Mouse (Mus musculus) liver, postnatal 0 days (tissue): ENCODE results near the gene Bcl7a. TPM values are rescaled to one million over a fixed set of nuclear protein-coding genes. Genes with fewer than 3 reads are reported as not detected.

Experiments
- ATAC-seq: fragments of 200-750 bp; cut with Nextera tagmentation; 2 replicates; pipeline ENCODE4 v1.8.0; 2017; ENCODE audit warnings: mild to moderate bottlenecking, moderate library complexity
- DNase-seq: peaks from one replicate; pipeline ENCODE4 v3.0.0-alpha.2; 2016
- H3K27ac ChIP-seq: fragments of 300-500 bp; sonication (generic); 2 replicates; pipeline ENCODE4 v1.5.1; 2014; ENCODE audit warnings: antibody characterized with exemption, moderate library complexity, mild to moderate bottlenecking, low read depth
- H3K27me3 ChIP-seq: fragments of 300-500 bp; sonication (generic); 2 replicates; pipeline ENCODE4 v1.6.1; 2014; ENCODE audit warnings: low read length, control low read depth, mixed read lengths; ENCODE audit not compliant: insufficient read depth
- H3K36me3 ChIP-seq: fragments of 300-500 bp; sonication (generic); replicated peaks from 2 replicates; pipeline ENCODE4 v1.6.1; 2014; ENCODE audit warnings: mild to moderate bottlenecking, control low read depth, low read length, moderate library complexity, mixed read lengths; ENCODE audit not compliant: insufficient read depth
- H3K4me1 ChIP-seq: fragments of 300-500 bp; sonication (generic); 2 replicates; pipeline ENCODE4 v1.6.1; 2014; ENCODE audit warnings: antibody characterized with exemption, mild to moderate bottlenecking, control low read depth; ENCODE audit not compliant: insufficient read depth
- H3K4me2 ChIP-seq: fragments of 300-500 bp; sonication (generic); 2 replicates; pipeline ENCODE4 v1.6.1; 2014; ENCODE audit warnings: low read depth, mild to moderate bottlenecking, low read length, moderate library complexity, mixed read lengths
- H3K4me3 ChIP-seq: fragments of 300-500 bp; sonication (generic); 2 replicates; pipeline ENCODE4 v1.5.1; 2014; ENCODE audit warnings: low read depth, low read length
- H3K9ac ChIP-seq: fragments of 300-500 bp; sonication (generic); replicated peaks from 2 replicates; pipeline ENCODE4 v1.6.1; 2014; ENCODE audit warnings: mild to moderate bottlenecking, moderate library complexity
- H3K9me3 ChIP-seq: fragments of 300-500 bp; sonication (generic); 2 replicates; pipeline ENCODE4 v1.6.1; 2016; ENCODE audit warnings: mild to moderate bottlenecking, control low read depth, low read length, mixed read lengths
- CTCF ChIP-seq: sonication (generic); IDR thresholded peaks from 2 replicates; pipeline ENCODE4 v1.5.1; 2016; ENCODE audit warnings: antibody characterized with exemption, low read depth
- EP300 ChIP-seq: IDR thresholded peaks from 2 replicates; pipeline ENCODE4 v1.6.1; 2016; ENCODE audit warnings: antibody characterized with exemption, low read depth, mild to moderate bottlenecking
- WGBS: fragments of 180-500 bp; shearing (Covaris S2); extraction: QIAGEN DNeasy Blood & Tissue Kit; methylation state at CpG from one replicate; pipeline ENCODE4 v1.1.7; 2014; ENCODE audit not compliant: insufficient replicate concordance; 5-methylcytosine and 5-hydroxymethylcytosine counted together
- polyA plus RNA-seq: library from polyadenylated mRNA; unstranded; fragments of >200 nt; fragmentation: Nextera tagmentation; extraction: Ambion mirVana; gene quantifications from 2 replicates; pipeline ENCODE4 v1.2.1, GENCODE M21; 2015

The Bcl7a gene
- polyA plus RNA-seq, 1 experiment from 2014 or later, result 5.1 TPM

DNA sequence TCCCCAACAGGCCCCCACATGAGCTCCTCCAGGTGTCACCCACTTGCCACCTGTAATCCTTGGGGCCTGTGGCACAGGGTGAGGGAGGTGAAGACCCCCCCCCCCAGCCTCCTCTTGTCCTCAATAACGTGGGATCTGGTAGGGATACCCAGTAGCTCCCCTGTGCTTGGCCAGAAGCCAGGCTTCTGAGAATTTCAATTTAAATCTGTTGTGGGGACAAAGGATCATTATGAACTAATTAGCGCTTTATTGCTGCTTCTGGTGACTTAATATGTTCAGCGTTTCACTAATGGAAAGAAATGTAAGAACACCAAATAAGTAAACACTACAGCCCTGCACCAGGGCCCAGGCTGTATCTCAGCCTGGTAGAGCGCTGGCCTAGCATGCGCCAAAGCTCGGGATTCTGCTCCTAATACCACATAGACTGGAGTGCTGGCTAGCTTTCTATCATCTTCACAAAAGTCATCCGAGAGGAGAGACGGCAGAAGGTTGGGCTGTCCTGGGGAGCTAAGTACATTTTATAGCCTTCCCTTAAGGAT is 43.1 kb upstream of the Bcl7a start:
- no peak overlapping the region for H3K27ac ChIP-seq
- no peaks in the 10 kb centered on the region for H3K9me3 ChIP-seq
- H3K4me1 ChIP-seq, result no peaks in the 10 kb centered on the region
- DNase-seq (no peak), ATAC-seq (no peak)
- H3K9ac ChIP-seq, result no peak overlapping the region
- TF ChIP-seq CTCF (no peak), EP300 (no peak)
- H3K4me3 ChIP-seq, result no peak overlapping the region
- no peaks in the 10 kb centered on the region for H3K36me3 ChIP-seq
- no peak overlapping the region for H3K4me2 ChIP-seq
- no peaks in the 10 kb centered on the region for H3K27me3 ChIP-seq
- 81% methylated on average over 8 of the region's 8 CpGs for WGBS

DNA sequence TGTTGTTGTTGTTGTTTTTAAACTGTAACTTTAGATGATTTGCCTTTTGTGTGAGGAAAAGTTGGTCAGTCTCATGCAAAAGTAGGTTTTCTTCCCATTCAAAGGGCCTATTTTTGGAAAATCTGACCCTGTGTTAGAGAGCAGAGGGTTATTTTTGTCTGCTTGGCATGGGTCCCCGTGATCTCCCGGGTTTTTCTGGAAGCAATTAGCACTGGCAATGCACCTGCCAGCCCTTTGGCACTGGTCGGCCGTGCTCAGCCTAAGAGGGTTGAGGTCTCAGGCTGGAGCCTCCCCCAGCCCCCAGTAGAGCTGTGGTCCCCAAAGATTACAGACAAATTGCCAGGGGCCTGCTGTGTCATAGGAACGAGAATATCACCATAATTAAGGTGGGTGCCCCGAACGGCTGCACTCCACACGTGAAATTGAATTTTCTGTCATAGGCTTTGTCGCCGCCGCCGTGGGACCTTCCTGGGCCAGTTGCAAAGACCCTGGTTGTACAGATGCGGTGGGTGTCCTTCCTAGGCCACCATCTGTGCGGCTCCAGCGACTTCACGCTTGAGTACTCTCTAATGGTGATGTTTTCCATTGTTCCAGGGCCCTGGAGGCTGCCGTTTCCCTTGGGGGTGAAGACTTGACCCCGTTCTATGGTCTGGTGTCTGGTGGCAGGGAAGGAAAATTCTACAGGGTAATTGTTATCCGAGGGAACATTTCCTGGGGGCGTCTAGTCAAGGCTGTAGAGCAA is 41.7 kb upstream of the Bcl7a start:
- TF ChIP-seq CTCF (no peak), EP300 (no peak)
- H3K27me3 ChIP-seq, result no peaks in the 10 kb centered on the region
- 79% methylated on average over 20 of the region's 20 CpGs for WGBS
- ATAC-seq (no peak), DNase-seq (no peak)
- no peaks in the 10 kb centered on the region for H3K36me3 ChIP-seq
- no peak overlapping the region for H3K4me2 ChIP-seq
- no peaks in the 10 kb centered on the region for H3K9me3 ChIP-seq
- no peaks in the 10 kb centered on the region for H3K4me1 ChIP-seq
- no peak overlapping the region for H3K4me3 ChIP-seq
- H3K9ac ChIP-seq, result no peak overlapping the region
- H3K27ac ChIP-seq, result no peak overlapping the region

DNA sequence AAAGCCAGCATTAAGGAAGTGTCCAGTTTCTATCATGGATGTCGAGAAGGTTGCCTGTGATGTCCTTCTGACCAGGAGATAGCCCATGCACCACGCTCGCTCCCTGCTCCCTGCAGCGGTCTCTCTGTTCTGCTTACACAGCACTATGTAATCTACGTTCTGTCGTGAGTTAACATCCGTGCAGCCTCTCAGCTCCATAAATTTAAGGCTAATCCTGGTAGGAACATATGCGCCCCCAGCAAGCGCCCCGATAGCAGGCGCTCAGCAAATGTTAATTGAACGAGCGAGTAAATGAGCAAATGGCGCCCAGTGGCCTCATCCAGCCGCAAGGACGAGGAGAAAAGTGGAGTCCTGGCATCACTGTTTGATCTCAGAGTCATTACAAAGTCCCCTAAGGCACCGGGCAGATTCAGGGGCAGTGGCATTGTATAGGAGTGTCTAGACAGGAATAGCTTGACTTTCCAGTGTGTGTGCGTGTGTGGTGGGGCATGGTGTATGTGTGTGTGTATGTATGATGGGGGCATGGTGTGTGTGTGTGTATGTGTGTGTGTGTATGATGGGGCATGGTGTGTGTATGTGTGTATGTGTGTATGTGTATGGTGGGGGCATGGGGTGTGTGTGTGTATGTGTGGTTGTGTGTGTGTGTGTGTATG is 35.9 kb upstream of the Bcl7a start:
- Histone ChIP-seq H3K27ac (no peak overlapping the region), H3K9ac (no peak overlapping the region), H3K4me1 (no peaks in the 10 kb centered on the region), H3K27me3 (no peaks in the 10 kb centered on the region), H3K36me3 (no peaks in the 10 kb centered on the region), H3K9me3 (no peaks in the 10 kb centered on the region), H3K4me2 (no peak overlapping the region), H3K4me3 (no peak overlapping the region)
- DNase-seq (no peak), ATAC-seq (no peak)
- TF ChIP-seq EP300 (no peak), CTCF (no peak)
- 82% methylated on average over 18 of the region's 18 CpGs for WGBS

DNA sequence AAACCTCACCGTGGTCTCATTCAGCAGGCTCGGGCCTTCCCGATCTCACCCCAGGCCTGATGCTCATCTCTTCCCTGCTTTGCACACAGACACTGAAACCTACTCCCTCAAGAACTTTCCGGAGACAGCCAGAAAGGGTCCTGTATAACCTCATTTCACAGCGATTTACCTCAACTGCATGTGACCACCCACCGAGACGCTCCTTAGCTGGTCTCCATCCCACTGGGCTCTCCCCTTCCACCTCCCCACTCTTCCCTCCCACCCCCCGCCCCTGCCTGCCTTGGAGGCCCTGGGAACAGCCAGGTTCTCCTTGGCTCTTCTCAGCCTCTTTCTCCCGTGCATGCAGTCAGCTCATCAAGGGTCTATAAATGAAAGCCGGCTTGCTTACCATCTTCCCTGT is 33.8 kb upstream of the Bcl7a start:
- no peaks in the 10 kb centered on the region for H3K27me3 ChIP-seq
- no peaks in the 10 kb centered on the region for H3K36me3 ChIP-seq
- TF ChIP-seq CTCF (no peak), EP300 (no peak)
- H3K4me2 ChIP-seq, result no peak overlapping the region
- WGBS, result 64% methylated on average over 10 of the region's 10 CpGs
- no peak for DNase-seq
- no peaks in the 10 kb centered on the region for H3K4me1 ChIP-seq
- no peak for ATAC-seq
- no peak overlapping the region for H3K9ac ChIP-seq
- H3K4me3 ChIP-seq, result no peak overlapping the region
- H3K27ac ChIP-seq, result no peak overlapping the region
- H3K9me3 ChIP-seq, result no peaks in the 10 kb centered on the region

DNA sequence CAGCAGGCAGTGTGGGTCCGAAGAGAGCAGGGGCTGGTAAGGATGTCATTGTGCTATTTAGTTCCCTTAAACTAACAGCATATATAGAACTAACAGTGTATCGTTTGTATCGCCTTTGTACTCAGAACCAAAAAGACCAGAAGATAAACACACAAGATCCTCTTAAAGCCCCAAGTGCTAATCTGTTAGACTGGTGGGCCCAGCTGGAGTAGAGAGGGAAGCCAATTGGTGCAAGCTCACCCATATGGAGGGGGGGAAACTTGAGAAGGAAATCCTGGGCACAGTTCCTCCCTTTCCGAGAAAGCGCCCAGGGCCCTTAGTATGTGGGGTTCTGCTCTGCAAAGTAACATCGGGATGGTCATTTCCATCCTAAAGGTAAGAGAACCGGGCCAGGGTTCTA is 33.4 kb upstream of the Bcl7a start:
- ATAC-seq (no peak), DNase-seq (no peak)
- Histone ChIP-seq H3K36me3 (no peaks in the 10 kb centered on the region), H3K4me1 (no peaks in the 10 kb centered on the region), H3K4me3 (no peak overlapping the region), H3K4me2 (no peak overlapping the region), H3K9ac (no peak overlapping the region), H3K9me3 (no peaks in the 10 kb centered on the region), H3K27me3 (no peaks in the 10 kb centered on the region), H3K27ac (no peak overlapping the region)
- TF ChIP-seq EP300 (no peak), CTCF (no peak)
- WGBS, result 60% methylated on average over 7 of the region's 7 CpGs

DNA sequence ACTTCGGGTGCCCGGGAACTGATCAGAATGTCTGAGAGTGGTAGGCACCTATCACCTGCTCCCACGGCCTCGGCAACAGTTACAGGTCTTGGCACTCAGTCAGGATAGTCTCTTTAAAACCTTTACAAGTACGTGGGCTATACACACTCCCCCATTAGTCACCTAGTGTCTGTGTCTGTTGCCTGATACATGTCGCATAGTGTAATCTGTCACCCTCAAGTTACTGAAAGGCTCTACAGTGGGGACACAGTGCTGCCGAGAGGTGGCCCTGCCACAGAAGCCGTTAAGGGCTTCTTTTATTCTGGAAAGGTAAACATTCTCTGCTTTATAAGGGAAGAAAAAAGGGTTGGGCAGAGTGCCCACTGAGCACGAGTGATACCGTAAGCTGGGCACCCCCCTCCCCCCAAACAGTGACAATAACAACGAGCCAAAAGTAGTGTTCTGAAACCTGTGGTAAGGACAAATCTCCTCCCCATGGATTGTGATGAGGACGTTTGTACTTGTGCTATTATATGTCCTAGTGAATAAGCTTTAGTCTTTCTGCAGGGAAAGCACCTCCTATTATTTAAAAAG is 30.5 kb upstream of the Bcl7a start:
- WGBS, result 67% methylated on average over 12 of the region's 12 CpGs
- ATAC-seq (no peak), DNase-seq (no peak)
- TF ChIP-seq EP300 (no peak), CTCF (no peak)
- H3K4me3 ChIP-seq, result no peak overlapping the region
- no peaks in the 10 kb centered on the region for H3K9me3 ChIP-seq
- no peaks in the 10 kb centered on the region for H3K27me3 ChIP-seq
- no peak overlapping the region; the same call in 1 of the 2 replicates for H3K27ac ChIP-seq
- no peak overlapping the region for H3K9ac ChIP-seq
- no peak overlapping the region for H3K4me2 ChIP-seq
- H3K36me3 ChIP-seq, result no peaks in the 10 kb centered on the region
- no peaks in the 10 kb centered on the region for H3K4me1 ChIP-seq
